Mouse (Mus musculus) skeletal muscle tissue, adult 2 months (tissue): ENCODE data around the gene Mpeg1.

Experiments
- DNase-seq: peaks from one replicate; pipeline ENCODE4 v3.0.0-alpha.2; 2012; ENCODE audit warnings: low read depth, low spot score

Mpeg1 gene

GRCm38 (mm10) chr19:12460282-12461249 is at the start of gene Mpeg1:
Mpeg1 (plus strand) TSS chr19:12460779.
- no peak for DNase-seq

GRCm38 (mm10) chr19:12413737-12414136 is 46.8 kb upstream of the Mpeg1 start:
- DNase-seq, result no peak

DNA sequence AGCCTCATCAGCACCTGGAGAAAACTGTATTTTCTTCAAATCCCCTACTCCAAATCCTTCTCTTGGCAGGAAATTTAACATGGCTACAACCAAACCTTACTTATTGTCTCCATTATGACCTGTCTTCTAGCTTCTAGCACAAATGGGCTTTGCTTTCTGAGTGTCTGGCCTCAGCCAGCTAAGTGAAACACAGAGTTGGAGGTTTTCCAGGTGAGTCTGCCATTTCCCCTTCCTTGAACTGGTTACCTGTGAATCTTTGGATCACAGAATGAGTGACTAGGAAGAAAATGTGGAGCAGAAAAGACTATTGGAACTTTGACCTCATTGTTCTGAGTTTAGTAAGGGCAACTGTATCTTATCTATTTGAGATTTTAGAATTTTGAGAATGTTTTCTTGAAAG is 43.2 kb upstream of the Mpeg1 start, which contains the start of gene Olfr1441:
Gene Olfr1441 (plus strand): TSS at position 73 of the 400 bp plus-strand sequence.
- DNase-seq, result no peak

- DNase-seq, result no peak
These were observed 42.3 kb upstream of the Mpeg1 start for GRCm38 (mm10) chr19:12418312-12418711.

- no peak for DNase-seq
These were observed 40.0 kb upstream of the Mpeg1 start for GRCm38 (mm10) chr19:12420555-12420954.

DNA sequence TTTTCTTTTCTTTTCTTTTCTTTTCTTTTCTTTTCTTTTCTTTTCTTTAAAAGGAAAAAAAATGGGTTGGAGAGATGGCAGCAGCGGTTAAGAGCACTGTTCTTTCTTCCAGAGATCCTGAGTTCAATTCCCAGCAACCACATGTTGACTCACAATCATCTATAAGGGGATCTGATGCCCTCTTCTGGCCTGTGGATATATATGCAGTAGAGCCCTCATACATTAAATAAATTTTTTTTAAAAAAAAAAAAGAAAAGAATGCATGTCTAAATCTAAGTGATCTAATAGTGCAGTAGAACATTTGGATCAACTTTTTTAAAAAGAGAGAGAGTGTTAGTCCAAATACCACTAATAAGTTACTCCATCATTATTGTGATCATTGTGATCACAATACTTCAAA is 38.9 kb upstream of the Mpeg1 start:
- no peak for DNase-seq

GRCm38 (mm10) chr19:12427101-12427500 is 33.5 kb upstream of the Mpeg1 start:
- DNase-seq, result no peak

- no peak for DNase-seq
These were observed 33.0 kb upstream of the Mpeg1 start, which contains the start of gene Pfpl for GRCm38 (mm10) chr19:12427605-12428004. Pfpl (plus strand) TSS chr19:12427905.

GRCm38 (mm10) chr19:12433033-12433432 is 27.5 kb upstream of the Mpeg1 start:
- peak; percentile 40 for DNase-seq

DNA sequence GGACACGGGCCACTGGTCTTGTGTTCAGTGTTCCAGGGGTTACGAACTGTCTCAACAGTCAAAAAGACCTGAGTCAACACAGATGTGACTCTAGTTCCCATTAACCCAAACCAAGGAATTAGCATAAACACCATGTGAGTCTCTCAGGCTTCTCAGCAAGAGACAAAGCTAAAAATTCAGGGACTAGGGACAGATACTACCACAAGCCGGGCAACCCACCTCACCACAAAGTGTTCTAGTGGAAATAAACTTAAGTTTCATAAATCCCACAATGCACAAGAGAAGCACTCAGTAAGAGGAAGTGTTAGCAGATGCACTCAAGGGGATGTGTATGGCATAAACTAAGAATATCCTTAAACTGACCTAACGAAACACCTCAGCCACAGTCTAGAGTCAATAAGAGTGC is 25.6 kb upstream of the Mpeg1 start:
- no peak for DNase-seq

DNA sequence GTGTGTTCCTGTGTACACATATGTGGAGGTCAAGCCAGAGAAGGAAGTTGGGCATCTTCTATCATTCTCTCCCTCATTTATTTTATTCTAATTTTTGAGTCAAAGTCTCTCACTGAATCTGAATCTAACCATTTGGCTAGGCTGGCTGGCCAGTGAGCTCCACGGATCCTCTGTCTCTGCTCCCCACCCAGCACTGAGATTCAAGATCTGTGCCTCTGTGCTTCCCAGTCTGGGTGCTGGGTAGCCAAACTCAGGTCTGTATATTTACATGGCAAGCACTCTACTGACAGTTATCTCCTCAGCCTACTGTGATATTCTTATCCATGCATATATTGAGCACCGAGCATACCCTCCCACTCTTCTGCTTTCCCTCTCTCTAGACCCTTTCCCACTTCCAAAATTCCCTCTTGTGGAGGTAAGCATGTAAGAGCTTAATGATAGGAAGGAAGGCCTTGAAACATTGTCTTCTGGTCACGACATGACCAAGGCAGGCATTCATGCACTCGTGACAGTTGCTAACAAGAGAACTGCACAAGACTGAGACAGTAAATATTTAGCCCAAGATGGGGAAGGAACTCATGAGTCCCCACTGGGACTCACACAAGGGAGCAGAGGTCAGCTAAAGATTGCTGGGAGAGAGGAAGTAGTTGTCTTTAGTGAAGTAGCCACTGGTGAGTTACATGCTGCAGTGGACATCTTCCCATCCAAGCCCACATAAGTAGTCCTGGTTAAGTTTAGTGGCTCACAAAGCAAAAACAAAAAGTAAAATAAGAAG is 24.6 kb upstream of the Mpeg1 start:
- peak; percentile 20 for DNase-seq

DNA sequence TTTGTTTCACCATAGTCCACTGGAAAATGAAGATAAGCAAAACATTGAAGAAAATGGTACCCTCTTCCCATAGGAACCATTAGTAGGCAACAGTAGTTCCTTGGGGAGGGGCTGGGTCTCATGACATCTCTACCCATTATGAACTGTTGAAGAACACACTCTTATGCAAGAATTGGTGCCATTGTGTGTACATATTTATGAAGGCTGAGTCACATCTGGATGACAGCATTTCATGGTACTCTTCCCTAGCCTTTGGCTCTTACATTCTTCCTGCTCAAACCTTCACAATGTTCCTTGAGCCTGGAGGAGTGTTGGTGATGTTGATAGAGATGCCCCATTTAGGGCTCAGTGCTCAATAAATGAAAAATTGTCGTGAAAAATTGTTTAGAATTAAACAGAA is 21.0 kb upstream of the Mpeg1 start:
- no peak for DNase-seq

- DNase-seq, result peak; percentile 32
These were observed 20.4 kb upstream of the Mpeg1 start for GRCm38 (mm10) chr19:12440103-12440725.

DNA sequence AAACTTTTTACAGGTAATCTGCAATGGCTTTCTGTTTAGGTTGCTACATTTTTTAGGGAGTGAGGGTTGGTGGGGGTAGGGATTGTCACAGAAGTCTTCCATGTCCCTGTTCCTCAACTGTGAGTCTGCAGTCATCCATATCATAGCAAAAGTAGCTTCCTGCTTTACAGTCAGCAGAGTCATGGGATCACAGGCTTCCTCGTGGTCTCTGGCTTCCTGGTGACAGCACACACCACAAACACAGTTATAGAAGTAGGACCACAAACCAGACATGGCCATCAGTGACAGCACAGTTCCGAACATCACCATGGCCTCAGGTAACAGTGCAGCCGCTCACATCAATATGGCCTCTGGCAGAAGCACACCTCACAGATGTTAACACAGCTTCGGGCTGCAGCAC is 18.0 kb upstream of the Mpeg1 start:
- no peak for DNase-seq

- DNase-seq, result no peak
These were observed 15.6 kb upstream of the Mpeg1 start for GRCm38 (mm10) chr19:12445014-12445413.

- DNase-seq, result no peak
These were observed 3.0 kb upstream of the Mpeg1 start for GRCm38 (mm10) chr19:12457401-12458066.

DNA sequence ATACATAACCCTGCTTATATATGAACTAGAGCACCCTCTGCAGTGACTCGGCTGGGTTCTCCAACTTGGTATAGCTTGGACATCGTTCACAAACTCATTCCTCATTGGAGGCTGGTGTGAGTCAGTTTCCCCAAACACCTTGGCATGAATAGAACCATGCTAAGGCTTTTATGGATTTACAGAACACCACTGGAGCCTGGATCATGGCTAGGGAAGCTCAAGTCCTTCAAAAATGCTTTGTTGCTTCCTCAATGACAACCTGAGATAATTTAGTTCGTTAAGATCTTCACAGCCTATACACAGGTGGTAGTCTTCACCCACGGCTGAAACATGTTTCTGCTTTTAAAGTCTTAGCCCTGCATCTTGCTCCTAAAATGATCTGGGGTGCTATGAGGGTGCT is 1.1 kb upstream of the Mpeg1 start:
- no peak for DNase-seq

GRCm38 (mm10) chr19:12462851-12463721 is 2.5 kb downstream of the Mpeg1 start:
- DNase-seq, result no peak

GRCm38 (mm10) chr19:12463722-12464035 is 3.1 kb downstream of the Mpeg1 start:
- DNase-seq, result no peak

DNA sequence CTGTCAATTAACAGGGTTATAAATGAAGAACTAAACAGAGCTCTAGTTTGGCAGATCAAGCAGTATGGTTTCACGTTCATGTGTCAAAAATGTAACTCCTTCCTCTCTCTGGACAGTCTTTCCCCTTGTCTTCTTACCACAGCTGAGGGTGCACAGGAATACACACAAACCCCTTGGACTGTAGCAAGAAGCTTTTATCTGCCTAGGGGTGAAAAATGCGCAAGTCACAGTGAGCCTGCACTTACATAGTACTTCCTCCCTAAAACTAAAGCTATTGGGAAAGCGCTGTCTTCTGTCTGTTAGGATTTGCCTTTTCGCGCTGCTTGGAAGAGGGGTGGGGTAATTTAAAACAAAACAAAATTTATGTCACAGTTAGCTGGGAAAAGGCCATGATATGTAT is 3.5 kb downstream of the Mpeg1 start:
- no peak for DNase-seq

DNA sequence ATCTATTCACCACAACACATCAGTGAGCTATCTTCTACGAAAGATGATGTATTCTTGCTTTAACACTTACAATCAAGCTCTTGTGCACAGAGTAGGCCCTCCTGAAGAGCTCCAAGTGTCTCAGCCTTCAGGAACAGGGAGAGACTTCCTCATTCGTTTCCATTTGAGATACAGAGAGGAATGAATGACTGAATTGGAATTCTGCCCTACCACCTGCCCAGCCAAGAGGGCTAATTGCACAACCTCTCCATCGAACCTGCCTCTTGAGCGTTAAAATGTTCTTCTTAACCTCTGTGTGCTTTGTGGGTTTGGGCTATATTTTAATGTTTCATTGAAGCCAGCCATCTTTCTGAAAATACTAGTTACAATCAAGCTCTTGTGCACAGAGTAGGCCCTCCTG is 4.1 kb downstream of the Mpeg1 start:
- no peak for DNase-seq
